25 mouse cellular contexts compared by ENCODE assay signal in genomic region chr1:167979187-167979586, GRCm38 (mm10).
DNase-seq lines count a peak whose midpoint lies in the region; ATAC-seq and TF ChIP-seq lines count a peak whose summit lies in the region.
"Had no signal": no experiment of that assay in that cellular context is flagged by ENCODE, and none has a peak within 500 bp of the region (broad histone marks: within the 10 kb centered on the region; RNA-seq: fewer than 3 reads in every experiment).

No protein-coding gene starts in this region.

- no peak overlapping the region for H3K4me3 ChIP-seq in intestine, embryonic 15.5 days (replicated peaks)
- H3K4me3 ChIP-seq in lung, postnatal 0 days (ENCODE audit: low read depth, low read length), result no peak overlapping the region
- no peak overlapping the region for H3K4me3 ChIP-seq in stomach, embryonic 16.5 days (replicated peaks; ENCODE audit: low read length)
- H3K4me3 ChIP-seq: embryonic facial prominence, embryonic 13.5 days; erythroblast, embryonic 14.5 days; forebrain, embryonic 13.5 days; hindbrain, embryonic 10.5 days; midbrain, embryonic 12.5 days; neural tube, embryonic 15.5 days had no signal

- no peaks in the 10 kb centered on the region for H3K36me3 ChIP-seq in intestine, embryonic 15.5 days
- no peaks in the 10 kb centered on the region for H3K36me3 ChIP-seq in lung, postnatal 0 days (ENCODE audit: insufficient read depth, low read length)
- no peaks in the 10 kb centered on the region for H3K36me3 ChIP-seq in stomach, embryonic 16.5 days (ENCODE audit: control insufficient read depth, insufficient read depth, low read length)
- H3K36me3 ChIP-seq: embryonic facial prominence, embryonic 13.5 days; hindbrain, embryonic 10.5 days; midbrain, embryonic 12.5 days; neural tube, embryonic 15.5 days had no signal

- TF ChIP-seq EP300 in lung, postnatal 0 days (IDR thresholded peaks at IDR 0.05), result peak; percentile 68

- DNase-seq in left cerebral cortex, postnatal 14 days (ENCODE audit: low spot score in 2 of 2), result peak; percentile 8 to 10
- DNase-seq in left cerebral cortex, postnatal 36 days (ENCODE audit: low spot score in 2 of 2), result no peak
- peak; percentile 84 for DNase-seq in lung, postnatal 0 days (ENCODE audit: low spot score)
- DNase-seq in B cell, adult 2 months, result no peak
- no peak for DNase-seq in heart, postnatal 4 days
- DNase-seq: adrenal gland, postnatal 14 days; cerebellum, adult 8-10 months; cerebellum, postnatal 36 days; embryo, embryonic 11 days; gastrocnemius, postnatal 14 days; heart, adult 11 months; kidney, adult 18-20 months; layer of hippocampus, adult 9-11 months had no signal

- 45% methylated on average over 3 of the region's 3 CpGs for WGBS in intestine, embryonic 15.5 days
- WGBS in lung, postnatal 0 days, result 44% methylated on average over 3 of the region's 3 CpGs
- WGBS in stomach, embryonic 16.5 days, result 42% methylated on average over 3 of the region's 3 CpGs

- intact Hi-C loops in left cerebral cortex, postnatal 14 days (cut with DNase I), result no loop called here
- intact Hi-C loops in left cerebral cortex, postnatal 36 days (cut with DNase I), result no loop called here

- H3K27me3 ChIP-seq in intestine, embryonic 15.5 days (replicated peaks), result no peaks in the 10 kb centered on the region
- no peaks in the 10 kb centered on the region for H3K27me3 ChIP-seq in lung, postnatal 0 days (replicated peaks; ENCODE audit: insufficient read depth, low read length)
- no peaks in the 10 kb centered on the region for H3K27me3 ChIP-seq in stomach, embryonic 16.5 days (ENCODE audit: control insufficient read depth, insufficient read depth, low read length)
- H3K27me3 ChIP-seq: embryonic facial prominence, embryonic 13.5 days; forebrain, embryonic 13.5 days; midbrain, embryonic 12.5 days; neural tube, embryonic 15.5 days had no signal

- no peaks in the 10 kb centered on the region for H3K4me1 ChIP-seq in intestine, embryonic 15.5 days (replicated peaks)
- H3K4me1 ChIP-seq in lung, postnatal 0 days (ENCODE audit: insufficient read depth, low read depth, low read length), result no peaks in the 10 kb centered on the region
- no peaks in the 10 kb centered on the region for H3K4me1 ChIP-seq in stomach, embryonic 16.5 days (ENCODE audit: control insufficient read depth, insufficient read depth, low read length)
- H3K4me1 ChIP-seq: embryonic facial prominence, embryonic 13.5 days; forebrain, embryonic 13.5 days; hindbrain, embryonic 10.5 days; midbrain, embryonic 12.5 days; neural tube, embryonic 15.5 days had no signal

- peak overlapping the region; percentile 20; the same call in 1 of the 2 replicates for H3K27ac ChIP-seq in intestine, embryonic 15.5 days
- no peak overlapping the region for H3K27ac ChIP-seq in lung, postnatal 0 days (ENCODE audit: low read length)
- H3K27ac ChIP-seq in stomach, embryonic 16.5 days (ENCODE audit: low read length), result peak overlapping the region; percentile 59
- H3K27ac ChIP-seq: embryonic facial prominence, embryonic 13.5 days; forebrain, embryonic 13.5 days; hindbrain, embryonic 10.5 days; kidney, postnatal 0 days; midbrain, embryonic 12.5 days; neural tube, embryonic 15.5 days had no signal

- H3K9ac ChIP-seq in intestine, embryonic 15.5 days, result no peak overlapping the region
- H3K9ac ChIP-seq in lung, postnatal 0 days (replicated peaks; ENCODE audit: low read depth), result no peak overlapping the region
- H3K9ac ChIP-seq in stomach, embryonic 16.5 days (ENCODE audit: low read length), result no peak overlapping the region
- H3K9ac ChIP-seq: embryonic facial prominence, embryonic 13.5 days; forebrain, embryonic 13.5 days; midbrain, embryonic 12.5 days; neural tube, embryonic 15.5 days had no signal

- ATAC-seq in intestine, embryonic 15.5 days, result peak; percentile 28; the same call in 1 of the 2 replicates
- peak; percentile 92 for ATAC-seq in lung, postnatal 0 days
- ATAC-seq in stomach, embryonic 16.5 days (ENCODE audit: insufficient read depth, low FRiP score), result no peak; the same call in 1 of the 2 replicates
- ATAC-seq: activated CD4-positive, CD25-positive, alpha-beta regulatory T cell, adult 4 months; forebrain, embryonic 13.5 days; hindbrain, embryonic 16.5 days had no signal

- no peak overlapping the region for H3K4me2 ChIP-seq in intestine, embryonic 15.5 days (replicated peaks)
- H3K4me2 ChIP-seq in lung, postnatal 0 days (replicated peaks; ENCODE audit: low read depth, low read length), result no peak overlapping the region
- no peak overlapping the region for H3K4me2 ChIP-seq in stomach, embryonic 16.5 days (ENCODE audit: low read depth, low read length)
- H3K4me2 ChIP-seq: embryonic facial prominence, embryonic 13.5 days; forebrain, embryonic 13.5 days; heart, embryonic 11.5 days; midbrain, embryonic 12.5 days; neural tube, embryonic 15.5 days had no signal

- no peak for TF ChIP-seq CTCF in lung, postnatal 0 days (IDR thresholded peaks at IDR 0.05)

- H3K9me3 ChIP-seq in intestine, embryonic 15.5 days, result no peaks in the 10 kb centered on the region
- no peaks in the 10 kb centered on the region for H3K9me3 ChIP-seq in lung, postnatal 0 days (ENCODE audit: low read length)
- no peaks in the 10 kb centered on the region for H3K9me3 ChIP-seq in stomach, embryonic 16.5 days (replicated peaks; ENCODE audit: control insufficient read depth, low read length)
- H3K9me3 ChIP-seq: embryonic facial prominence, embryonic 13.5 days; forebrain, embryonic 13.5 days; hindbrain, embryonic 10.5 days; midbrain, embryonic 12.5 days; neural tube, embryonic 15.5 days had no signal

Comparison
In these comparisons a context has a peak if more than half of its experiments do, and no peak if none do; other contexts are left out.
1. DNase-seq: peak in left cerebral cortex, postnatal 14 days (2 of 2) and lung, postnatal 0 days (single experiment); none in left cerebral cortex, postnatal 36 days (0 of 2), B cell, adult 2 months (0 of 2) and heart, postnatal 4 days (single experiment).